In the genomic region with DNA sequence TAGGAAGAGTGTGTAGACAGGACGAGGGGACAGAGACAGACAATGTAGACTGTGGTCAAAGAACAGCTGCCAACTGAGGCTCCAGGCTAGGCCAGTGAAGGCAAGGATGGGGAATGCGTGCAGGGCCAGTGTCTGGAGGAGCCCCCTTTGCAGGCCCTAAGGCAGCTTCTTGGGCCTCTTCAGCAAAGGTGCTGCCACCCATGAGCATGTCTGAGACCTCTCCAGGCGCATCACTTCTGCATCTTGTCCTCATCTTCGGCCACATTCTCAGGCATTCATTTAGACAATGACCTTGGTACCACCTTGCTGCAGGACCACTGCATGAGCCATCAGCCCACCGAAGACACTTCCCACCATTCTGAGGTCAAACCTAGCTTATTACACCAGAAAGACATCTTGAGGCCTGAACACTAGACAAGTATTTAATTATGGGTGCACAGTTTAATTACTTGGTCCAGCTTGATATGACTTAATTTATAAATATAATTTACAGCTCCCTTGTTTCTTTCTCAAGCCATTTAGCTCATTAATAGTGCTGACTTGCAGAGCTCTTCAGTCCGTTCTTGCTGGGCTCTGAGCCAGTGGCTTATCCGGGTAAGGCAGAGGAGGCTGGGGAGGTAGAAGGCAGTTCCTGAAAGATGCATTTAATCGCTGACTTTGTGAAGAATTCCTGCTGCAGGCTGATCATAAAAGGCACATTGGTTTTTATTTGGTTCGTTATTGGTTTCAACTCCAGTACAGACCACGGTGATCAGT, we compare ENCODE assay signal across 14 mouse cellular contexts.
DNase-seq lines count a peak whose midpoint lies in the region; ATAC-seq and TF ChIP-seq lines count a peak whose summit lies in the region.
"Had no signal": no experiment of that assay in that cellular context is flagged by ENCODE, and none has a peak within 500 bp of the region (broad histone marks: within the 10 kb centered on the region; RNA-seq: fewer than 3 reads in every experiment).

No protein-coding gene starts in this region.

- TF ChIP-seq CTCF in lung, embryonic 14.5 days (IDR thresholded peaks at IDR 0.05; ENCODE audit: low read depth): no peak

- H3K36me3 ChIP-seq in lung, embryonic 14.5 days (ENCODE audit: insufficient read depth): no peaks in the 10 kb centered on the region
- no peaks in the 10 kb centered on the region for H3K36me3 ChIP-seq in limb, embryonic 14.5 days (ENCODE audit: control insufficient read depth, insufficient read depth, low read length)
- H3K36me3 ChIP-seq: neural tube, embryonic 12.5 days had no signal

- H3K4me2 ChIP-seq in lung, embryonic 14.5 days: no peak overlapping the region
- no peak overlapping the region for H3K4me2 ChIP-seq in limb, embryonic 14.5 days (replicated peaks; ENCODE audit: low read depth, low read length, severe bottlenecking)
- H3K4me2 ChIP-seq: neural tube, embryonic 12.5 days had no signal

- H3K27me3 ChIP-seq in lung, embryonic 14.5 days (ENCODE audit: insufficient read depth, low read length): no peaks in the 10 kb centered on the region
- no peaks in the 10 kb centered on the region for H3K27me3 ChIP-seq in limb, embryonic 14.5 days (ENCODE audit: control insufficient read depth, insufficient read depth, low read length)
- H3K27me3 ChIP-seq: neural tube, embryonic 12.5 days had no signal

- 63% methylated on average over 10 of the region's 10 CpGs for WGBS in lung, embryonic 14.5 days
- WGBS in limb, embryonic 14.5 days: 49% methylated on average over 9 of the region's 10 CpGs

- DNase-seq in cerebellum, postnatal 14 days: peak; percentile 10 to 25
- no peak for DNase-seq in cerebellum, adult 11-12 months
- peak; percentile 73 for DNase-seq in lung, embryonic 14.5 days
- no peak for DNase-seq in lung, adult 18-20 months
- DNase-seq in heart, postnatal 4 days: peak; percentile 55
- peak; percentile 25 for DNase-seq in limb, embryonic 14.5 days (ENCODE audit: low spot score)
- DNase-seq in layer of hippocampus, adult 8-10 months (ENCODE audit: low spot score in 2 of 2): no peak
- no peak for DNase-seq in gastrocnemius, postnatal 4 days (ENCODE audit: low spot score in 2 of 2)
- DNase-seq: B cell, adult 2 months; liver had no signal

- H3K4me3 ChIP-seq in lung, embryonic 14.5 days (ENCODE audit: low read depth, low read length): no peak overlapping the region
- H3K4me3 ChIP-seq in limb, embryonic 14.5 days (replicated peaks; ENCODE audit: low read length): no peak overlapping the region
- H3K4me3 ChIP-seq: megakaryocyte, embryonic 14.5 days; neural tube, embryonic 12.5 days had no signal

- H3K9ac ChIP-seq in lung, embryonic 14.5 days: no peak overlapping the region
- no peak overlapping the region for H3K9ac ChIP-seq in limb, embryonic 14.5 days (ENCODE audit: low read depth, low read length, severe bottlenecking)
- H3K9ac ChIP-seq: neural tube, embryonic 12.5 days had no signal

- no peak for TF ChIP-seq POLR2A in limb, embryonic 14.5 days (IDR thresholded peaks at IDR 0.05; ENCODE audit: borderline replicate concordance, extremely low read depth, insufficient read depth, insufficient read length)

- no peak for ATAC-seq in lung, embryonic 14.5 days (ENCODE audit: insufficient read depth)
- peak; percentile 64 for ATAC-seq in limb, embryonic 14.5 days (ENCODE audit: low FRiP score, low read depth)
- ATAC-seq: forebrain, embryonic 16.5 days; inflammation-experienced regulatory T-cells, adult 6 months had no signal

- no peaks in the 10 kb centered on the region for H3K9me3 ChIP-seq in lung, embryonic 14.5 days (ENCODE audit: low read depth, low read length)
- no peaks in the 10 kb centered on the region for H3K9me3 ChIP-seq in limb, embryonic 14.5 days (ENCODE audit: control insufficient read depth, low read length)
- H3K9me3 ChIP-seq: neural tube, embryonic 12.5 days had no signal

- H3K27ac ChIP-seq in lung, embryonic 14.5 days (ENCODE audit: low read depth): no peak overlapping the region
- peak overlapping the region; percentile 15; the same call in 1 of the 2 replicates for H3K27ac ChIP-seq in limb, embryonic 14.5 days (replicated peaks; ENCODE audit: low read depth, low read length)
- H3K27ac ChIP-seq: neural tube, embryonic 12.5 days had no signal

- H3K4me1 ChIP-seq in lung, embryonic 14.5 days (ENCODE audit: insufficient read depth): peaks cover 38% of the 10 kb centered on the region
- peaks cover 43% of the 10 kb centered on the region for H3K4me1 ChIP-seq in limb, embryonic 14.5 days (ENCODE audit: control insufficient read depth, insufficient read depth, low read length)
- H3K4me1 ChIP-seq: neural tube, embryonic 12.5 days had no signal

Comparison
In these comparisons a context has a peak if more than half of its experiments do, and no peak if none do; other contexts are left out.
1. DNase-seq: peak in cerebellum, postnatal 14 days (2 of 2), lung, embryonic 14.5 days (single experiment), heart, postnatal 4 days (single experiment) and limb, embryonic 14.5 days (single experiment); none in cerebellum, adult 11-12 months (single experiment), lung, adult 18-20 months (0 of 2), layer of hippocampus, adult 8-10 months (0 of 2) and gastrocnemius, postnatal 4 days (0 of 2).